Mouse (Mus musculus) cerebellum, adult 9-11 months (tissue): ENCODE data around the gene Tbc1d8.
A peak's percentile ranks its signal among the peaks of the same experiment; 100 is the strongest.

Experiments used
- DNase-seq: peaks from one replicate; pipeline ENCODE4 v3.0.0; 2022

Tbc1d8 gene

DNA sequence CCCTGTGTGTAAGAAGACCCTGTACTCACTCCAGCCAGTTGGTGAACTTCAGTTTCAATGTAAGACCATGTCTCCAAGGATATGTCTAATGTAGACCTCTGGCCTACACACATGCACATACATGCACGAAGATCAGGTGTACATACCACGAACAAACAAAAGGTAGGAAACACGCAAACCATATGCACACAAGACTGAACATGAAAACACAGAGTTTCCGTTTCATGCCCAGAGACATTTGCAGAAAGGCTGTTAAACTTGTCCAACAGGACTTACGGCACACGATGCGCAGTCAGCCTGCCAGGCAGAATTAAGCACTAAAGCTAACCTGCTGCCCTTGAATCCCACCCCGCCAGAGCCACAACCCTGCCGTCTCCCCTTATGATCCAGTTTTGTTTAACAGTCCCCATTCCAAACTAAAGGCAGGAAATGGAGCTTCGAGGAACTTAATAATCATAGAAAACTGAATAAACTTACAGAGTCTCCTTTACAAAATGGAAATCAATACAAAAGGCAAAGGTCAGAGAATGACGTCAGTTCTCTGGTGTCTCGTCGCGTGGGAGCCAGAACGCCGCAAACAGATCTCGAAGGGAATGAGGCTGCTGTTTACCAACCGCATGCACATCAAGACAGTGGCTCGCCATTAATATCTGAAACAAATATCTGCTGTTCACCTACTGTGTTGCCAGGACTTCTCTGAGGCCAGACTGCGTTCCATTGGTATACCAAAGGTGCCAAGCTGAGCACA is 33.1 kb downstream of the Tbc1d8 start:
- DNase-seq = no peak

DNA sequence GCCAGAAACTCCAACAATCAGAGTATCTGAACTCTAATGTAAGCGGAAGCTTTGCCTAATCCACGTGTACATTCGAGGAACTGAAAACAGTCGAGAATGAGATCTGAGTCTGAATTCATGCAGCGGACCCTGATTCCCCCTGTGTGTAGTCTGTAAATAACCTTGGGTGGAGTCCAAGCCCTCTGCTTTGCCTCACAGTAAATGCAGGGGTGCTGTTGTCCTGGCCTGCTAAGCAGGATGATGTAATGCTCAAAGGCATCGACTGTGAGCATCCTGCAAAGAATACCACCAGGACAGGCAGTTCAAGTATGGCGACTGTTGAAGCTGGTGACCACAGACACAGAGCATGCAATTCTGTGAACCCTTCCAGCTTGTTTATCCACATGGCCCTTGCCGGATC is 34.8 kb downstream of the Tbc1d8 start:
- no peak for DNase-seq

DNA sequence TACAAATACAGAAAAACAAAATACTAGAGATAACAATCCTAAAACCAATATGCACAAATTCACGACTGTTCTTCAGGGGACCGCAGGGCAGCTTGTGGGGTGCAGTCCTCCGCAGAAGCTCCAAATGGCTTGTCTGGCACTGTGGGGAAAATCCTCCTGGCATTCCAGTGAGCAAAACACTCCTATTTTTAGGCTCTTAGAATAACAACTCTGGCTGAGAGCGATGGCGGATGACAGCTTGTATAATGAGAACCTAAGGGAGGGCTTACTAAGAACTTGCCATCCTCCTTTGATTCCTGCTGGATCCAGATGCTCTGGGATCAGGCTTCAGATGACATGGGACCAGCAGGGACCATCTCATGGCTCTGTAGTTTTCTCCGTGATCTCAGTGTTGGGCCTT is 36.9 kb downstream of the Tbc1d8 start:
- peak; percentile 73 for DNase-seq

DNA sequence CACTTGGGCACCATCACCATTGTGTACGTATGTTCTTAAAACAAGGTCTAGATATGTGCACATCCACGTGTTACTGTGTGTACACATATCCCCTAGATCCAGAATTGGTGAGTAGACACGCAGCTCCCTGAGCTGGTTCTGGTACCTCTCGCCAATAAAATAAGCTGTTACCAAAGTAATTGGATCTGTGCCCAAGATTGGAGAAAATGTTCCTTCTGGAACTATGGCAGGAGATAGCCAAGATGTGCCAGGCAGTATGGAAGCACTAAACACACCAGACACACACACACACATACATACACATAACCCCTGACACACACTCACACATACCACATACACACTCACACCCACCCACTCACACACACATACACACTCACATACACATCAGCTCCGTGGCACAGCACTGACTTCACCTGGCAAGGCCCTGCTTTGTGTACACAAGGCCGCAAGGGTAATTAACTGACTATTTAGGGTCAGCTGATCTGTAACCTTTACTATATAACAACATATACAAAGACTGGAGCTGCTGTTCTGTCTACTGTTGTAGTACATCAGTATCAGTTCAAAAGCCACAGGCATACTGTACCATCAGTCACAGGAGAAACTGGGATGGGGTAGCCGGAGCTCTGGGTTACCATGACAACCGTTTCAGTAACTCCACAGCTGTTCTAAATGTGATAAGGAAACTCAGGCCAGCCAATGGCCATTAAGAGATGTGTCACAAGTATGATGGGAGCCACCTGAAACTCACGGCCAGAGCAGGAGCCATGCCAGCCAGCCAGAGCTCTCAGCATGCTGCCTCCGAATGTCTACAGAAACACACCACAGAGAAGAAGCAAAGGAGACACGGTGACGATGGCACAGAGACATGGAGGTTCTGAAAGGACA is 38.6 kb downstream of the Tbc1d8 start:
- peak; percentile 63 for DNase-seq

DNA sequence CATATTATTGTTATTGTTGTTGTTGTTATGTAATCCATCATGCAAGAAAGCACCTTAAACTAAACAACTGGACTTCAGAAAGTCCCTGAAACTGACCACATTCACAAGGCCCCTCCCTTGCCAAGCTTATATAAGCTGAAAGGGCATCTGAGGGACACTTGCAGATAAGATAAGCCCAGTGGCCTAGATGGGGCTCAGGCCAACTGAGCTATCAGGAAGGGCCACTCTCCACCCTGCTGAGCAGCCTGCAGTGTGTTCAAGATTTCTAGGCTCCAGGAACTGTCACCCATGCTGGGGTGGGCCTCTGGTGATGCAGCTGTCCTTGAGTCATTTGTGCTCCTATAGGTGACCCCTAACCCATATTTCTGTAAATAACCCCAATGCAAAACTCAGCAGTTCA is 39.9 kb downstream of the Tbc1d8 start:
- no peak for DNase-seq

DNA sequence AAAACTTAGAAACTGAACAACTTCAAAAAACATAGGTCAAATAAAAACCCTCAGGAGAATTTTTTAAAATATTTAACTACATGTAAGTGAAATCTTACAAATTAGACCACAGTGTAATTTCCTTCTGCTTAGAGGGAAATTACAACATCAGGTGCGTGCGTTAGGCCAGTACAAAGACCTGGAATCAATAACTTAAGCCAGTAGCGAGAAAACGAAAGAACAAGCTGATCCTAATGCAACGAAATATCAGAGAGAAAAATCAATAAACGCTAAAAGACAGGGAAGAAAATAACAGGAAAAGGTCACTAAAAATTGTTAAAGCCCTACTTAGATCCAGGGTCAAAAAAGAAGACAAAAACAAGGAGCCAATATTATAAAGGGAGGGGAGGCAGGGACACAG is 44.3 kb downstream of the Tbc1d8 start:
- DNase-seq = no peak

DNA sequence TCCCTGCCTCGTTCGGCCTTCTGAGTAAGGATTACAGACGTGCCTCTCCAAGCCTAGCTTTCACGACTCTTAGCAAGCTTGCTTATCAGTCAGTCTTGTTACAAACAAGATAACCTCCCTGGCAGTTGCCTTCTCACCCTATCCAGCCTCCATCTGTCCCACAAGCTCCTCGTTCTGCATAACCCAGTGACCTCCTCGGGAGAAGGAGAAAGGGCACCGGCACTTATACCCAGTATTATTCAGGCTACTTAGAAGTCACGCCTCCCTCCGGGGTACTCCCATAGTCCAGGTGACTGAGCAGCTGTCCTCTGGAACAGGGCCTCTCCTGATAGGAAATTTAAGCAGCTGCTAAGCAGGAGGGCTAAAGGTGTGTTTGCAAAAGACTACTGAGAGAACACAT is 48.5 kb downstream of the Tbc1d8 start:
- DNase-seq = no peak

DNA sequence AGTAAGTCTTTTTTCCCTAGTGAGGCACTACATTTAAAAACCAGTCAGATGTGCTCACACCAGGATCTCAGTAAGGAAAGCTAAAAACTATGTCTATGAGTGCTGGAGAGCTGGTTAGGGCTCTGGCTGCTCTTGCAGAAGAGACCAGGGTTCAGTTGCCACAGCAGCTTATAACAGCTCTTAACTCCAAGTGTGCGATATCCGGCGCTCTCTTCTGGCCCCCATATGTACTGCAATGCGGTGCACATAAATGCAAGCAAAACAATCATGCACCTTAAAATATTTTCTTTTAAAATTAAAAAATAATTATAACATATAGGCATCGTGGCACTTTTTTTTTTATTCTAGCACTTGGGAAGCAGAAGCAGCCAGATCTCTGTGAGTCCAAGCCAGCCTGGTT is 49.5 kb downstream of the Tbc1d8 start:
- DNase-seq = no peak

DNA sequence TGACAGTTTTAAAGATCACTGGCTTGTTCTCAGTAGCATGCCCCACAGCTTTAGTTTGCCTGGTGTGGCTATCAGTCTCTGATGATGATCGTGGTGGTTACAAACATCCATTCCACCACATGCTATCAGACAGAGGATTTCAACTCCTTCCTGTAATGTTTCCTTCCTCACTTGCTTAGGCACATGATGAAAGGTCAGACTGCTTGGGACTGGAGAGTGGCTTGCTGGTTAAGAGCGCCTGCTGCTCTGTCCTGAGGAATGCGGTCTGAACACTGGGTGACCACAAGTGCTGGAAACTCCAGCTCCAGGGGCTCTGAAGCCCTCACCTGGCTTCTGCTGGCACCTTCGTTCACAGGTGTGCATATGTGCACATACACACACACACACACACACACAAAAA is 50.3 kb downstream of the Tbc1d8 start:
- no peak for DNase-seq

DNA sequence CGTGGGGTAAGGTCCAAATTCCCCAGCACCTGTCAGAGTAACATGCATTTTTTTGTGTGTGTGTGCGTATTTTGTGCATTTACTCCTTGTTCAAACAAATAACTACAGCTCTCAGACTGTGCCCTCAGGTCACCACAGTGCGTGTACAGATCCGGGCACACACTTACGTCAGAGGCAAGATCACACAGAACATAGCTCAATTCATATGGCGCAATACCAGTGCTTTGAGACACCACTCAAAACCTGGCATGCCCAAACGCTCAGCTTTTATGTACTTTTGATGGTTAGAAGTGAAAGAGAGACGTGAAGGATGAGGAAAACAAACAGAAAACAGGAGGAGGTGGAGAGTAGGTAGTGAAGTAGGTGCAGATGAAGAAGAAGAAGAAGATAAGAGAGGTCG is 53.1 kb downstream of the Tbc1d8 start:
- DNase-seq = no peak

DNA sequence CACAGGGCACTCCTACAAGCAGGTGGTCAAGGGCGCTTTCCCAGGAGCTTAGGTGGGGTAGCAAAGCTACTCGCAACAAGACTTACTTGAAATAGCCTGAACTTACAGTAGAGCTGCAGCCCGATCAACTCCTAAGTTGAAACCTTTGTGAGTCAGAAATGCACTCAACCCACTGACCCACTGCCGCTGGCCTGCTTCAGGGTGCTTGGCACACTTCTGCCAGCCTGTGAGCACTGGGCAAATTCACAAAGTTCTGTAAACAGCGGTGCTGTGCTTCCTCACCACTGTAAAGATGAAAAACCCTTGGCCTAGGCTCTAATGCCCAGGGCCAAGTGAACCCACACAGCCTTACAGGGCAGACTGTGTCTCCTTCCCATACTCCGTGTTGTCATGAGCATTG is 57.6 kb downstream of the Tbc1d8 start:
- DNase-seq = no peak

DNA sequence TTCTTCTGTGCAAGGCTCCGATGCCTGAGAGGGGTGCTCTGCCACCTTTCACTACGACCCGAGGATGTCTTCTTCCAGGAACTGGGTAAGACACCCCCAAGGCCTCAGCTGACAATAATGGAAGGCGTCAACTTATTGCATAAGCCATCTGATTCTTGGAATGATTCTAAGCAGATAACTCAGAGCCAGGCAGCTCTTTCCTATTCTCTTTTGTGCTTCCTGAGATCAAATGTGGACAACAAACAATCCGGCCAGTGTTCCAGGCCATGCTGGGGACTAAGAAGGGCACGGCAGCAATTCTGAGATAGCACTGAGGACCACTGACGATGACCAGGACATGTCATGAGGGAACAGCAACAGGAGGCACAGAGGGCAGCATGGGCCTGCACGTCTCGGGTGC is 59.7 kb downstream of the Tbc1d8 start:
- DNase-seq = no peak

DNA sequence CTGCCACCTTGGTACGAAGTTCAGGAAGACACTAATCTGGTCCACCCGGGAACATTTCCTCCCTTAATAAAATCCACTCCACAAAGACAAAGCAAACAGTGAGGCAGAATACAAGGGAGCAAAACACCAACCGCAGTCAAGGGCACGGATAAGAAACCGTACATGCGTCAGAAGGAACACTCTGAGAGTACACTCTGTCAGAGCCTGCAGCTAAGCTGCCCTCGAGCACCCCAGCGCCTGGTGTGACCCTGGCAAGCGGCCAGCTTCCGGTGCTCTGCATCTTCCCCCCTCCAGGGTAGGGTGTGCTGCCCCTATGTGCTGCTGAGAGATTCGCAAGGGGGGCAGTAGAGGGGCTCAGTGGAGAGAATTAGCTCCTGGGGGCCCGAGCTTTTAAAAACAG is 60.7 kb downstream of the Tbc1d8 start:
- no peak for DNase-seq

DNA sequence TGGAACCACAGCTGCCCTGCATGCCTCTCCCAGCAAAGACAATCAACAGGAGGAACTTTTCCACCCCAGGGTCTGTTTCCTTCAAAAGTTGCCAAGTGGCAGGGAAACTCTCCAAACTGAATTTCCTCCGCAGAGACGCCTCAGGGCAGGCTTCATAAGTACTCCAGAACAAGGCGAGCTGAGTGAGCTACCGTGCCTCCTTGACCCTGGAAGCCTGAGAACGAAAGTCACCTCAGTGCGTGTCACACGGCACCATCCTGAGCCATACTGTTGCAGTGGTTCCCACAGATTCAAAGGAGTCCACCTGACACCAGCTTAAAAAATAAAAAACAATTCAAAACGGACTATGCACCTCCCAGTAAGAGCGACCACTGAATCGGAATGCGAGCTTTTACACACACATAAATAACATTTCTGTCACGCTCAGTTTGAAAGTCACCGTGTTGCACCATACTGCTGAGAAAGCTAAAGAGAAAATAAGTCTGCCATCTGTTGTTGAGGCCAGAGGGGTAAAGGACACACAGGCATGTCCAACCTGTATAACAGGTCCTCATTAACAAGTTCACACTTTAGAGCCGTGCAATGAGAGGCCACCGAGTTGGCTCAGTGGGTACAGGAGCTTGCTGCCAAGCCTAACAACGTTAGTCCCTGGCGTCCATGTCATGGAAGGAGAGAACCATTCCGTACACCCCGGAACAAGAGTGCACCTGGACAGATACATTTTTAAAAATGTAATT is 68.3 kb downstream of the Tbc1d8 start:
- DNase-seq = no peak

DNA sequence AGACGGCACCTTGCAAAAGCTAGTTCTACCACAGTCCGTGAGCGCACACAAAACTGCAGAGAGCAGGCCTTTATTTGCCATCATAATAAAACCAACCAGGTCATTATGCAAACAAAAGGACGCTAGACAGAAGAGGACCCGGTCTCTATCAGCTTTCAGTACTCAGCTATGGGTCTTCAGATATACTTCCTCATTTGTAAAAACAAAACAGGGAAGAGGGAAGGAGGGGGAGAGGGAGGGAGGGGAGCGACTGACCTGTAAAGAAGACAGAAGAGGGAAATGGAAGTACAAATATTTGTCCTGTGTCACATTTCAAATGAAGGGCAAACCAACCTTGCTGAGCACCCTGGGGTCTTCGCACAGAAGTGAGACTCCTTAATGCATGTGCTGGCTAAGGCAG is 69.9 kb downstream of the Tbc1d8 start:
- no peak for DNase-seq

DNA sequence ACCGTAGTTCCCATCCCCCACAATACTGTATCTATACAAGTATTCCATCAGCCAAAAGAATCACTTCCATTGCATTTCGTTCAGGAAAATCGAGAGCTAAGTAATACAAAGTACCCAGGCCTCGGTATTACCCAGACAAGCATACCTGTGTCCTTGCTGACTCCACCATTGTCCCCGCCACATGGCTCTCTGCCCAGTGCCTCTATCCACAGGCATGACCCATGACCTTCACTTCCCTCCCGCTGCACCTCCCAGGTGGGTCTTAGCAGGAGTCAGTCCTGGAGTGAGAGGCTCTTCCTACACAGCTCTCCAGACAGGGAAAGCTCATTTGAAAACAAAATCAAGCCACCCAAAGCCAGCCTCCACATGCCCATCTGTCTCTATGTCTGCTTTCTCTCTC is 70.4 kb downstream of the Tbc1d8 start:
- DNase-seq = no peak

DNA sequence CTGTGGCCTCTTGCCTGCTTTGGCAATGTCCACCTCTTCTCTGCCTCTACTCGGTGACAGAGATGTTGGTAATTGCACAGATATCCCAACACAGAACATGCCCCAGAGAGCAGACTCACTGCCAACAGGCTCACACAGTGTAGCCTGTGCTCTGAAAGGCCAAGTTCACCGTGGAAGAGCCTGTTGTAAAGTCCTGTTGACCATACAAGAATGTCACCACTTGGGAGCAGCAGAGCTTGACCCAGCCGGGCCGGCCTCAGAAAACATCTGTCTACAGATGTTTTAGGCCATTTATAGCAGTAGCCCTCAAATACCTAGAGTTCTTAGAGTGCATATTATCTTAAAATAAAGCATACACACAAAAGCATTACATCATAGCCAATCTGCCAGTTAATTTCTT is 71.4 kb downstream of the Tbc1d8 start:
- DNase-seq = no peak

DNA sequence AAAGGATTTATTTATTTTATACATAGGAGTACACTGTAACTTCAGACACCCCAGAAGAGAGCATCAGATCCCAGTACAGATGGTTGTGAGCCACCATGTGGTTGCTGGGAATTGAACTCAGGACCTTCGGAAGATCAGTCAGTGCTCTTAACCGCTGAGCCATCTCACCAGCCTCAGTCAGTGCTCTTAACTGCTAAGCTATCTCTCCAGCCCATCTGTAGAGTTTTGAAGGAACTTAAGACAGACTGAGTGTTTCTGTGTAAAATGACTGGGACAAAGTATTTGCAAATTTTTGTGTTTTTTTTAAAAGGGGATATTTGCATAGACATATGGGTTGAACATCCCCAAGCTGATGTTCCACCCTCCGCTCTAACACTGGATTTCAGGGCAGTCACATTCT is 78.4 kb downstream of the Tbc1d8 start:
- no peak for DNase-seq

DNA sequence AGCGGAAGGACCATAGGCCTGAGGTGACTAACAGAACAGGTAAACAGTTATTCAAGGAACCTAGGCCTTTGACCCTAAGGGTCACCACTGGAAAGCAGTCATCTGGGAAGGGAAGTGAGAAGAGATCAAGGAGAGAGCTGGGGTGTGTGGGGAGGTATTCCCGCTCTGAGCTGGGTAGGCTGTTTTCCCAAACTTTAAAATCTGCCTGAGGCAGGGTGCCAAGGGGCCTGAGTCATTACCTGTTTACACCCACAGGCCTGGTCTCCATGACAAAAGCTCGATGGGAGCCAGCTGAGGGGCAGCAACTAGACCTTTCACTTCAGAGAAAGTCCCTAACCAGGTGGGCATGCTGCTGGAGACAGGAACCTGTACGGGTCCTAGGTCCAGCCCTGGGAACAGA is 79.3 kb downstream of the Tbc1d8 start:
- DNase-seq = no peak

DNA sequence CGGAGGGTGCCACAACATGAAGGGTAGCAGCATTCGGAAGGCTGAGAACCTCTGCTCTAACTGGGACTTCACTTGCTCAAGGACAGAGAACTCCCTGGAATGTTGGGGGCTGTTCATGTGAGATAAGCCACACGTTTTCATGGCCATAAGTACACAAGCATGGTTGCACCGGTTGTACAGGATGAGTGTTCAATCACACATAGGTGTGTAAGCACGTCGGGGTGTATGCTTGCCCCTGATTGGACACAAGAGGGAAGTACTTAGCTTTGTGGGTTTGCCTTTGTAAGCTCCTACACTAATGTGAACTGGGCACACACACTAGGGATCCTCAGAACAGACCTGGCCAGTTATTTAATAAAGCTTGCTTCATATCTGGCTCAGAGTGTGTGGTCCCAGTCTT is 80.3 kb downstream of the Tbc1d8 start:
- no peak for DNase-seq

DNA sequence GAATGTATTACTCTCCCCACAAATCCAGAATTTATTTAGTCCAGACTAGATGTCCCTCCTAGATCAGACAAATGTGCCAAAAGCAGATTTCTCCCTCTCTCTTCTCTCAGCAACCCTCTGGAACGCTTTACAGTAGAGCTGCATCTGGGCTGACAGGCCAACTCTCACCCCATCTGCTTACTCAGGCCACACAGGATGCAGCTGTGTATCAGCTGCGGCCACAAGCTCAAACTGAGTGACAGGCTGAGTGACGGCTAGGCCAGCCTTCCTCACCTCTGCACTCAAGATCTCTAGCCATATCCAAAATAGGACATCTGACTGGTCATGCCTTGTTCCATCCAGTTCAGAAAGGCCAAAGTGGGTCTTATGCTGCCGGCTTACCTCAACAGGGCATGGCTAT is 82.2 kb downstream of the Tbc1d8 start:
- DNase-seq = no peak

DNA sequence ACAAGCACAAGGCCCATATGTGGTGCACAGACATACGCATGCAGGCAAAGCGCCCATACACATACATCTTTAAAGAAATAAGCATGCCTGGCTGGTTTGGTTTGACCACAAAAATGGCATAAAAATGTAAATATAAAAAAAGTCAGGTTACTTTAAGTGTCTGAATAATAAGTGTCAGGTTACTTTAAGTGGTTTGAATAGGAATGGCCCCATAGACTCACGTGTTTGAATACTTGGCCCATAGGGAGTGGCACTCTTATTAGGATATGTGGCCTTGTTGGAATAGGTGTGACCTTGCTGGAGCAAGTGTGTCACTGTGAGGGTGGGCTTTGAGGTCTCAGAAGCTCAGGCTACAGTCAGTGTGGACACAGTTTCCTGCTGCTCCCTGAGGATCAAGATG is 83.9 kb downstream of the Tbc1d8 start:
- no peak for DNase-seq

DNA sequence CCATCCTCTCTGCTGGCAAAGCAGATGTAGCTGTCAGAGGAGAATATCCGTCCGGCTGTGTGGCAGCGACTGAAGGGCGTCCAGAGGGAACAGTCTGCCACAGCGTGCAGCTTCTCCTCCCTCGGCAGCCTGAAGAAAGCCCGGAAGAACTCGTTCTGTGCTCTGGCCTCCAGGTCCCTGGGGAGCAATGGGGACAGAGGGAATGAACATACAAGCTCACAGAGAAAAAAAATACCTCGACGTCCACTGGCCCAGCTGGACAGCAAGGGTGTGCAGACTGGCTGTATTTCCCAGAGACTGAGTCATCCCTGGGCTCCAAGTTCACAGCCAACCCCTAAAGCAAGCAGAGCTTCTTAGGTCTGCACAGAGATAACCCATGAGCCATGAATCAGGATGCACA is 84.5 kb downstream of the Tbc1d8 start:
- no peak for DNase-seq
